Mouse (Mus musculus) CH12F3 (cell line): ENCODE data around the gene Wdr54.
"Not testable (repeated sequence)": the region's sequence is repeated elsewhere in the genome, so short reads cannot be mapped to it uniquely, and the experiment has no call there.

ENCODE experiments used
- in situ Hi-C: fragments of 300-500 bp; cut with MboI; formaldehyde crosslinking; loops from 2 replicates; pipeline ENCODE4 v1.14.3; 2020; ENCODE audit warnings: low sequenced_read_pairs

Wdr54 gene

DNA sequence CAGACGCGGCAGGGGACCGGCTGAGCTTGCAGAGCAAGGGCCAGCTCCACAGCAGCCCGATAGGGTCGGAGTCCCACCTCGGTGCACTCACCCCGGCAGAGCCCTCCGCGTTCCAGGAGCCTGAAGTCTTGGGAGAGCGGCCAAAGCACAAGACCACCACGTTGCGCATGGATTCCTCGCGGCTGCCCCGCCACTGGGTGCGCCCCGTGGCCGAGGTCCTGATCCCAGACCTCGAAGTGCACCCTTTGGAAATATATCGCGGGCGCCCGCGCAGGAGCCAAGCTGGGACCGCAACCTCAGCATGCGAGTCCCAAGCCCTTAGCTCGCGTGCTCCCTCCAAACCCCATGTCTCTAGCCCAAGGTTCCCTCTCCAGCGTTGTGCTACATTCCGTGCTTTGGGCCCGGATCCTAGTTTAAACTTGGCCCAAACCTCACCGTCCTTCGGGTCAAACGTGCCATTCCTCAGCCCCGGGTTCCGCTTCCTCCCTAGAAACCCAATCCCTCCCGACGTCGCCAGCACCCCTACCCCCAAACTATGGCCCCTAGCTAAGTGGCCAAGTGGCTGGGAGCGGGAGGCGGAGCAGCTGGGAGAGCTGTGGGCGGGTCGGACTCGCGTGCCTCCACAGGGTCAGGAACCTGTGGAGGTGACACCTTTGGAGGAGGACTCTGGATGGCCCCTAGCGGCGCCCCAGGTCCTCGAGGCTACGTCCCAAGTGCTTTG, 5.9 kb upstream of the Wdr54 start:
- in situ Hi-C loops, result loop anchor here (10.0 kb wide), 1 partner anchor 157 kb away; no protein-coding TSS in a partner anchor

DNA sequence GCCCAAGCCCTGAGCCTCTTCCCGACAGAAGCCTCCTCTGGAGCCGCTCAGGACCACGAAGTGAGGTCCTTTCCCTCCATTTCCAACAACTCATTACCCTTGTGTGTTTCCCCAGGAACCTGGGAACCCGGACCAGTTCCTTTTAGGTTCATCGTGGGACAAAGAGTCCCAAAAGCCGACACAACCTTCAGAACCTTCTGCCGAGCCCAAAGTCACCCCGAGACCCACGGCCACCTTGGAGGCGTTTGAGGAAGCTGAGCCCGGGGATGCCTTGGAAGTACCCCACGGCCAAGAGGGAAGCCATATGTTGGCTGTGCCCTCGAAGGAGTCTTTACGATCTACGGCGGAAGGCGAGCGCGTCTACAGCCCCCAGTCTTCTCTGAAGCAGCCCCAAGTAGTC, 5.2 kb upstream of the Wdr54 start:
- in situ Hi-C loops, result loop anchor here (10.0 kb wide), 1 partner anchor 157 kb away; no protein-coding TSS in a partner anchor

DNA sequence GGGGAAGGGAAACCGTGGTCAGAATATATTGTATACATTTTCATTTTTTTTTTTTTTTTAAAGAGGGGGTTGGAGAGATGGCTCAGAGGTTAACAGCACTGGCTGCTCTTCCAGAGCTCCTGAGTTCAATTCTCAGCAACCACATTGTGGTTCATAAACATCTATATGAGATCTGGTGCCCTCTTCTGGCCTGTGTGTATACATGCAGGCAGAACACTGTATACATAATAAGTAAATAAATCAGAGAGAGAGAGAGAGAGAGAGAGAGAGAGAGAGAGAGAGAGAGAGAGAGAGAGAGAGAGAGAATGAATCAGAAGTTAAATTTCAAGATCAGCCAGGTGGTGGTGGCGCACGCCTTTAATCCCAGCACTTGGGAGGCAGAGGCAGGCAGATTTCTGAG, 3.3 kb upstream of the Wdr54 start:
- in situ Hi-C loops, result not testable (repeated sequence)

DNA sequence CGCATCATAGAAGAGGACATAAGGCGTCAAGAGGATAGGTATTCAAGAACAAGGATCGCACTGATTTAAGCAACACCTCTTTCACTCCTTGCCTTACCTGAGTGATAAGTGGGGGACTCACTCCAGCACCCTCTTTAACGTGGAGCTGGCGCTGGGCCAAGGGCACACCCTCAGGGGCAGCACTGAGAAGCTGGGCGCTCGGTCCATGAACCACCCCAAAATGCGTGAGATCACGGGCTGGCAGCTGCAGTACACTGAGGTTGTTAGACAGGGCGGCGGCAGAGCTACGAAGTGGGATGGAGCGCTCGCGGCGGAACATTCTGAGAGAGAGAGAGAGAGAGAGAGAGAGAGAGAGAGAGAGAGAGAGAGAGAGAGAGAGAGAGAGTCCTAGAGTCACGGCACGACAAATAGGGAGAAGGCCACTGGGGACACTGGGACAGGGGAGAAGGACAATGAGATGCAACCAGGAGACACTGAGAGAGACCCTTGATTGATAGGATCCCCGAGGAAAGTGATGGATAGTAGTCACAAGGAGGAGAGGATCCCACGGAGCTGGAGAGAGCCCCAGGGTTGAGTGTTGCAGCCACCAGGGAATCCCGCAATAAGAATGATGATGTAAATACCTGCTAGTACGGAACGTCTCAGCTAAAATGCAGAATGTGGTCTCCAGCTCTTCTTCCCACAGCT, 502 bp downstream of the Wdr54 start:
- in situ Hi-C loops, result no loop called here

DNA sequence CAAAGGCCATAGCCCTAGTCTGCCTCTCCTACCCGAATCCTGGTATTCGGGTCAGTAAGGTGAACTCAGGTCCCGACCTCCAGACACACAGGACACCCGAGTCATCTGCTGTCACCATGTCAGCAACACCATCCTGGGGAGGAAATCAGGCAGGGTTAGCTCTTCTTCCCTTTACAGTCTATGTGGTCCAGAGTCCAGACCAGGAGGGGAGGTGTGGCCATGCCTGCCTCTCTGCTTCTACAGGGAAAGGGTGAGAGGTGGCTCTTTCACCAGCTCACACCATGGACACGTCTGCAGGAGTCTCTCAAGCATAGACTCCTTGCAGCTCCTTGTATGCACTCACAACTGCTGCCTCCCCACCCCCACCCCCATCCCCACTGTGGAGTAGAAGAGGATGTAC, 2.7 kb downstream of the Wdr54 start:
- in situ Hi-C loops, result no loop called here

DNA sequence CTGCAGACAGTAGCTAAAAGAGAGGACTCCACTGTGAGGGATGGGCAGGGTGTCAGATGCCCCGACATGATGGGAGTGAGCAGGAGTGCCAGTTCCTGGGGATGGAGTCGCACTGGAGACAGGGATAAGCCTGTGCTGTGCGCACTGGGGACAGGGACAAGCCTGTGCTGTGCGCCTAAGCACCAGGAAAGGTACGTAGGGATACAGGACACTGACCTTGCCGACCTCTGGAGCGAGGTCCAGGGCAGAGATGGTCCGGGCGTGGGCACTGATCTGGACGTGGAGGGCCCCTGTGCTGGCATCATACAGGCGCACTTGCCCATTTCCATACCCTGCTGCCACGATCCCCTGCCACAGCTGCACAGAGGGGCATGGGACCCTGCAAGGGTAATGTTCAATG, 3.2 kb downstream of the Wdr54 start:
- in situ Hi-C loops, result no loop called here

DNA sequence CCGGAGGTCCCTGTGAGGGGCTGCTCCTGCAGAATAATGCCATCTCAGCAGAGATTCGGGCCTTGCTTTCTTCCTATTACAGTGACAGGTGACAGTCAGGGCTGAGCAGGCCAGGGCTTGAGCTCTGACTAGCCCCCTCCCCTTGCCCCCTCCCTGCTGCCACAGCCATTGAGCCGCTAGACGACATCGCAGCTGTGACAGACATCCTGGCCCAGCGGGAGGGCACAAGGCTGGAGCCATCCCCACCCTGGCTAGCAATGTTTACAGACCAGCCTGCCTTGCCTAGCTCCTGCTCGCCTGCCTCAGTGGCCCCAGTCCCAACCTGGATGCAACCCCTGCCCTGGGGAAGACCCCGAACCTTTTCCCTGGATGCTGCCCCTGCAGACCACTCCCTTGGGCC, 4.5 kb downstream of the Wdr54 start:
- in situ Hi-C loops, result no loop called here

DNA sequence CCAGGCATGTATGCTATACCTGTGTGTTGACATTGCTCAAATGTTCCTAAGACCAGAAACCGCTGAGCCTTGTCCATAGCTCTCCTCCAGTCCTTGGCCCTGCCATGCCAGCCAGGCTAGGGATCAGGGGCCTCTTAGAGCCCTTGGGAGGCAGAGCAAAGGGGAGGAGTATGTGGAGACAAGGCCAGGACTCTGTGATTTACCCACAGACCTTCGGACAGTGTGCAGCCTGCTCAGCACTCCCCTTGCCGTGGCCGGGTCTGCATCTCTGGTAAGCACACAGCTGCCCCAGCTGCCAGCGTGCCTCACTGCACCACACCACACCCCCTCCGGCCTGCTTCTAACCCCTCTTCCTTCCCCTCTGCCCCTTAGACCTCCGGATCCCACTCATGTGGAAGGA, 8.9 kb downstream of the Wdr54 start:
- in situ Hi-C loops, result no loop called here

DNA sequence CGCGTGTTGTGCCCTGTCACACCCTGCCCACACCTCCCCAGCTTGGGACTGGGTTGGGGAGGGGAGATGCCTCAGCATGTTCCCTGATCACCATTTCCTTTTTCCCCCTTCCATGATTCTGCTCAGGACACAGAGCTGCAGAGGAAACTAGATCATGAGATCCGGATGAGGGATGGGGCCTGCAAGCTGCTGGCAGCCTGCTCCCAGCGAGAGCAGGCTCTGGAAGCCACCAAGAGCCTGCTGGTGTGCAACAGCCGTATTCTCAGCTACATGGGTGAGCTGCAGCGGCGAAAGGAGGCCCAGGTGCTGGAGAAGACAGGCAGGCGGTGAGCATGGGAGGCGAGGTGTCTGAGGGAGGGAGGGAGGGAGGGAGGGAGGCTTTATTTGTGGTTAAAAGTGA, 10.4 kb downstream of the Wdr54 start:
- in situ Hi-C loops, result no loop called here

DNA sequence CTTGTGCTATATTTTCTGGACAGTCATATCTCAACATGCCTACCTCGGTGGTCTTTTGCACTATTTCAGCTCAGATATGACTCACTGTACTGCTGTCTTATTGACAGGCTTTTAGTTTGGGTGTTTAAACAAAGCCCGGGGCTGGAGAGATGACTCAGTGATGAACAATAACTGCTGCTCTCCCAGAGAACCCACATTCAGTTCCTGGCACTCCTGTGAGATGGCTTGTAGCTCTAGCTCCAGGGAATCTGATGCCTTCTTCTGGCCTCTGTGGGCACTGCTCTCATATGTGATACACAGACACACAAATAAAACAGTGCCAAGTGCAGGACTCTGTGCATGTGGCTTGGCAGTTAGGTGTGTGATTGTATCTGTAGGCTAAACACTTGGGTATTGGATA, 11.0 kb downstream of the Wdr54 start:
- in situ Hi-C loops, result no loop called here

DNA sequence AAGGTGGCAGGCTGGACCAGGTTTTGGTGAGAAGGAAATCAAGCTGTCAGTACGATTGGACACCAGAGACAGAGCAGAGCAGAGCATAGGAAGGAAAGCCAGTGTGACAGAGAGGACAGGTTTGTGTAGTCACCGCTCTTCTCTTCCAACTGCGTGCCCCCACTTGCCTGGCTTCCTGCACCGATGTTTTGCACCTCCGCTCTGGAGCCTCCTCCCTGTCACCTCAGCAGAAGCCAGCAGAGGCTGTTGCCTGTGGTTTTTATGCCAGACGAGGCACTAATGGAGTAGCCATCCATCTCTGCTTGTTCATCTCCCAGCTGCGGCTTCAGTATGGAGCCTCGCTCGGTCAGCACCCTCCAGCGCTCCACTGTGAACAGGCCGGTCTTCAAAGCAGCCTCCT, 13.3 kb downstream of the Wdr54 start:
- in situ Hi-C loops, result no loop called here

DNA sequence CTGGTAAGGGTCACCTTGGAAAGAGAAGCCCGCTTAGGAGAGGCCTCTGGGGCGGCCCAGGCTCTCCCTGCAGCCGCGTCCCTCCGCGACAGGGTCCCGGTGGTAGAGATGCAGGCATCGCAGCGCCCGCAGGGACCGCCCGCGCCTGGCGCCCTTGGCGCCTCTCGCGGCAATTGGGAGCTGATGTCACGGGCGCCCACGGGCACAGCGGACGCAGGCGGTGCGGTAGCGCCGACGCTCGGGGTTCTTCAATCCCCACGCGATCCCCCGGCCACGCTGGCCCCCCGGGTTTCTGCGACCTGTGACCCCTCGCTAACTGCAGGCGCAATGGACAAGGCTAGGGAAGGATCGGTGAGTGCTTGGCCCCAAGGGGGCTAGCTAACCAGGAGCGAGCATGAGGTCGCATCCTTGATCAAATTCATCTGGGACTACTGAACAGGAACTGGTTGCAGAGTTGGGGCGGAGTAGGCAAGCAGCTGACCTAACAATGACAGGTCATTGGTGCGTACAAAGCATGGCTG, 13.9 kb downstream of the Wdr54 start:
- in situ Hi-C loops, result no loop called here

DNA sequence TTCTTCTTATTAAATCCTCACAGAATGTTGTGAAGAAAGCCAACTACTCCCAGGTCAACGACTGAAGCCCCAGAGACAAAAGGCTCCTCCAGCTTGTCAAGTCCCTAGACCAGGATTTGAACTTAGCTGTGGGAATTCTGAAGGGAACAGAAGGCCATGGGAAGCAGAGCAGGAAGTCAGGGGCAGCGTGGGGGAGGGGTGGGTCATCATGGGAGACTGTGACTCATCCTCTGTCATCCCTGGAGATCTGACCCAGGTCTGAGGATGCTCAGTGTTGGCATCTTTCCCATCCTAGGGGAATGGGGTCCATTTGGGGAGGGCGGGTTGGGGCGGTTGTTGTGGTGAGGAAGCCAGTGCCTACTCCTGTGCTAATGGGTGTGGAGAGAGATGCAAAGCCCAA, 14.6 kb downstream of the Wdr54 start:
- in situ Hi-C loops, result no loop called here

DNA sequence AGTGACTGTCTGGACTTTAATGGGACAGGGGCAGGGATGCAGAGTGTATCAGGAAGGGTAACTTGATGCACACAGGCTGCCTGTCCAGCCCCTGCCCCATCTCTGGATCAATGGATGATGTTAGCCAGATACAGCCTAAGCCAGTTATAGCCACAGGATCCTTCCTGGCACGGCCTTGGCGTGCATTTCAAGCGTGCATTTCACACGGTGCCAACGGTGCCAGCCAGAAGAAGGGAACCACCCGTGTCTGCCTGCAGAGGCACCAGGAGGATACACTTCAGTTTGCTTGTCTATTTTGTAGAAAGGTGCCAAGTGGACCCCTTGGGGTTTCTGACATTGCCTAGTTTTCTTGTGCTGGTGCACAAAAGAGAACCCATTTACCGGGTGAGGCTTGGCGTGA, 16.2 kb downstream of the Wdr54 start:
- in situ Hi-C loops, result no loop called here

DNA sequence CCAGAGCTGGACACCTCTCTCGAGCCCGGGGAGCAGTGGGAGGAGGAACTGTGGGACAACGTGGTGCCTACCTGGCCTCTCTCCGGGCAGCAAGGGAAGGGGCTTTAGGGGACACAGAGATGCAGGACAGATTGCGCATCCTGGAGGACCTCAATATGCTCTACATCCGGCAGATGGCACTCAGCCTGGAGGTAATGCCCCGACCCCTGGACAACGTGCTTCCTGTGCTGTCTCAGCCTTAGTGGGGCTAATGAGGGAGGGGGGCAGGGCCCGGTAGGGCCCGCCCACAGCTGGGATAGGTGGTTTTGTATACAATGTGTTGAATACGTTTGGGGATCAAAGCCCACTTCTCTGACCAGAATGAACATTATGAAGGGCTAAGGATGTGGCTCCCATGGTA, 18.1 kb downstream of the Wdr54 start:
- in situ Hi-C loops, result no loop called here

DNA sequence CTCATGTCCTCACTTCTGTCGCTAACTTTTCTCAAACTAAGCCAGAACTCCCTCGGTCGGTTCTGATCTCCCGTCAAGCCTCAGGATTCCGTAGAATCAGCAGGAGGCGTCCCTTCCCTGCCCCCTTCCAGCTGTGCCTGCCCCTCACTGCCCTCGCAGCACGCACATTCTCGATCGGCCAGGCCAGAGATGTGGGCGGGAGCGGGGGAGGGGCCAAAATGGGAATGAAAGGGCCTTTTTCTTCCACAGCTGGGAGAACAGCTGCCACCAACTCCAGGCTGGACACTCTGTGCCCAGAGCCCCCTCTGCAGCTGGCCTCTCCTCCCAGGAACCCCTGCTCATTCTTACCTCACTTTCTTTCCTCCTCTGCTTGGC, 18.6 kb downstream of the Wdr54 start:
- in situ Hi-C loops, result no loop called here

DNA sequence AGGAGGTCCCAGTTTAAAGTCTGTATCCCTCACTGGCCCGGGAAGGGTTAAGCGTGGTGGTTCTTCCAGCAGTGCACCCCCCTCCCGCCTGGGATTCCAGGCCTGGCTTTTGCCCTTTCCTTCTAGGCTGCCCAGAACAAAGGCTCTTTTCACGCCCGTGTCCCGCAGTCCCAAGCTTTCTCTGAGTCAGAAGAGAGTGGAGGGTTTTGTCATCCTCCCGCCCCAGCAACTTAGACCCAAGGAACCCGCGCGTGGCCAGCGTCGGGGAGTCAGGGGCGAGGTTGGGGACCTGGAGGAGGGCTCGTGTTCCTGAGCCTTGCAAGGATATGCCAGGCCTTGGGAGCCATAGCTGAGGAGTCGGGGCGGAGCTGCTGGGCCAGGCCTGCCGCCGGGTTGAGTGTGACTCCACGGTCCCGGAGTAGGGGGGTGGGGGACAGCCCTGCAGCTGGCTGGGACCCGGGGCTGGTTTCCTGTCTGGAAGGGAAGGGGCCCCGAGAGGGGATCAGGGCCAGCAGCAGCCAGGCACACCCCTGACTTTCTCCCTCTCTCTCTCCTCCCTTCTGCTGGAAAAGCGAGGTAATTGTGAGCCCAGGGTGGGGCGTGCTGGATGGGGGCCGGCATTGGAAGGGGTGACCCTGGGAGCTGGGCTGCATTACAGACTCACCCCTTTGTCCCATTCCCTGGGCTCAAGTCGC, 19.2 kb downstream of the Wdr54 start:
- in situ Hi-C loops, result no loop called here

DNA sequence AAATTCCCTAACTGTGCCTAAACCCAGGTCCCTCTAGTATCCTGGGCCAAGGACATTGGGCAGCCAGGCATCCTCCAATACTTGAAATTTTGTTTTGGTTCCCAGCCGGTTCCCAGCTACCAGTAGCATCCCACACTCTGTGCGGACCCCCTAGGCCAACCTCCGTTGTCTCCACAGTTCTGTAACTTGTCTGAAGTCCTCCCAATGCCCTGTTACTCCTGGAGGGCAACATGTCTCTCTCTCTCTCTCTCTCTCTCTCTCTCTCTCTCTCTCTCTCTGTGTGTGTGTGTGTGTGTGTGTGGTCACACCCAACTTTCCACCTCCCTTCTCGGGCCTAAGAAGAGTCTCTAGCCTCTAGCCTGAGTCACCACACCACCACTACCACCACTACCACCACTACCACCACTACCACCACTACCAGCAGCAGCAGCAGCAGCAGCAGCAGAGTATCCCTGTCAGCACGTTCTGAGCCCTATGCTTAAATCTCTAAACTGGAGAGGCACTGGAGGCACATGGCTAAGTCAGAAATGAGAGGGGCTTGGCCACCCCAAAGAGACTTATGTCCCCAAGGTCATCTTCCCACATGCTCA, 19.8 kb downstream of the Wdr54 start:
- in situ Hi-C loops, result no loop called here

DNA sequence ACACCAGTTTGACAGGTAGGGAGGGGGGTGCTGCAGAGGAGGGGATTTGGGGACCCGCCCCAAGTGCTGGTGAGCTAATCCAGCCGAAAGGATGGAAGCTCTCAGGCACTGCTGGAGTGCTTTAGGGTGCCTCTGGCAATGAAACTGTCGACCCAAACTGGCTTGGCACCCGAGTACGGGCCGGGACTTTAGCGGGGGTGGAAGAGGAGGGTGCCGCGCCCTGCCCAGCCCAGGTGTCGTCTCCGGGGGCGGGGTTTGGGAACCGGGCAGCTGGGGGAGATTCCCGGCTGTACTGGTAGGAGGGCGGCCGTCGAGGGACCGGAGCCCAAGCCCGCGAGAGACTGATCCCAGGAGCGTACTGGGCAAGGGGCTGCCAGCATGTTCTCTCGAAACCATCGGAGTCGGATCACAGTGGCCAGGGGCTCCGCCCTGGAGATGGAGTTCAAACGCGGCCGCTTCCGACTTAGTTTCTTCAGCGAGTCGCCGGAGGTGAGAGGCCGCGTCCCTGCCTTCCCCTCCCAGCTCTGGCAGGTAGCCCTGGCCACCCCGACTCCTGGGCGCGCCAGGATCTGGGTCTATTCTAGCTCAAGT, 20.5 kb downstream of the Wdr54 start:
- in situ Hi-C loops, result no loop called here

DNA sequence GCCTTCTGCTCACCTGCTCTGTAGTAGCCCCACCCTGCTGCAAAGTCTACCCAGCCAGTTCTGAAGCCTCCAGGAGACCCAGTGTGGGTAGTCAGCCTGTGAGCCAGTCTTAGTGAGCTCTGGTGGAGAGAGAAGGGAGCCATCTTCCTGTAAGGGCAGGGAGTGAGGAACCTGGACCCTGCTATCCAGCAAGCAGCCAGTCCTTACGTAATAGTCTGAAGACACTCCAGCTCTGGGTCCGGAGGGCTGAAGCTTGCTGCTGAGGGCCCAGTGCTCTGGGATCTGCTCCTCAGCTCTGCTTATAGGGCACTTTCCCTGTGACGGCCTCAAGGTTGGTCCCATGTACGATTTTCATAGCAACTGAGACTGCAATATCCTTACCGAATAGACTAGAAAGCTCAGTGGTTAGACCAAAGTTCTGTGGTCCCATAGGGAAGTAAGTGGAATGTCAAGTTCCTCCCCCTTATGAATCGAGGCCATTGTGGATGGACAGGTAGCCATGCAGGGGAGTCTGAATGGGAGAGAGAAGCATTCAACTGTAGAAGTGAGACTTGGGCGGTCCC, 21.2 kb downstream of the Wdr54 start, which contains the start of gene Rtkn:
Gene Rtkn (plus strand): TSS at position 513 of the 563 bp plus-strand sequence.
- in situ Hi-C loops, result no loop called here

DNA sequence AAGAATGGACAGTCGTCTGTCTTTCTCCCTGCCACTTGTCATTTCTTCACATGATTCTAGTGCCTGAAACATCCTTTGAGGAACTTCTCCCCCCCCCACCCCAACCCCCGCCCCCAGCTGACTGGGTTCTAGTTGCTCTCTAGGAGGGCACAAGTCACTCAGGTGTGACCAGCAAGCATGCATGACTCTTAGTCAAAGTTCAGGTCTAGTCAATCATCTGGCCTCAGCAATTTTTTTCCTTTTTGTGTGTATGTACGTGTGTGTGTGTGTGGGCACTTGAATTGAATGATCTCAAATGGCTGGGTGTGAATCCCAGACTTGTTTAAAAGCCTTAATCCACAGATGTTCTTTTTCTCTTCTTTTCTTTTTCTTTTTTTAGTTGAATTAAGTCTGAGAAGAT, 22.0 kb downstream of the Wdr54 start:
- in situ Hi-C loops, result no loop called here
